ENCODE assay signal across 35 mouse cellular contexts in genomic region chr9:52107161-52107560, GRCm38 (mm10).
"Had no signal": no experiment of that assay in that cellular context is flagged by ENCODE, and none has a peak within 500 bp of the region (broad histone marks: within the 10 kb centered on the region; RNA-seq: fewer than 3 reads in every experiment).

No protein-coding gene starts in this region.

- H3K4me3 ChIP-seq: heart, embryonic 10.5 days; heart, embryonic 12.5 days; heart, embryonic 13.5 days; heart, embryonic 15.5 days; hindbrain, embryonic 10.5 days; hindbrain, embryonic 12.5 days; hindbrain, embryonic 13.5 days; hindbrain, embryonic 15.5 days; intestine, embryonic 15.5 days; kidney, embryonic 15.5 days; layer of hippocampus, adult 2 months had no signal

- DNase-seq: heart, postnatal 10 days; heart, postnatal 14 days; heart, postnatal 36 days; heart, postnatal 4 days; kidney, adult 11 months; kidney, adult 18-20 months; kidney, adult 2 months; kidney, adult 8-10 months; kidney, adult 9 months; kidney, postnatal 10 days; kidney, postnatal 14 days; kidney, postnatal 25 days; kidney, postnatal 36 days; kidney, postnatal 4 days; layer of hippocampus, adult 9-11 months; layer of hippocampus, postnatal 36 days had no signal

- H3K4me1 ChIP-seq: hindbrain, embryonic 15.5 days had no signal

- H3K9ac ChIP-seq: heart, embryonic 12.5 days; heart, embryonic 13.5 days; heart, embryonic 15.5 days; hindbrain, embryonic 12.5 days; hindbrain, embryonic 13.5 days; hindbrain, embryonic 14.5 days; hindbrain, embryonic 15.5 days; intestine, embryonic 15.5 days; kidney, embryonic 15.5 days had no signal

- H3K4me2 ChIP-seq: heart, embryonic 11.5 days; heart, embryonic 12.5 days; heart, embryonic 13.5 days; heart, embryonic 15.5 days; hindbrain, embryonic 12.5 days; hindbrain, embryonic 13.5 days; hindbrain, embryonic 14.5 days; hindbrain, embryonic 15.5 days; intestine, embryonic 15.5 days; kidney, embryonic 15.5 days had no signal

- H3K36me3 ChIP-seq: heart, embryonic 10.5 days; heart, embryonic 12.5 days; heart, embryonic 15.5 days; hindbrain, embryonic 15.5 days; intestine, embryonic 15.5 days had no signal

- H3K27ac ChIP-seq: heart, embryonic 10.5 days; heart, embryonic 13.5 days; heart, embryonic 15.5 days; hindbrain, embryonic 10.5 days; hindbrain, embryonic 12.5 days; hindbrain, embryonic 13.5 days; hindbrain, embryonic 14.5 days; hindbrain, embryonic 15.5 days; hindbrain, postnatal 0 days; intestine, embryonic 15.5 days; kidney, embryonic 15.5 days; kidney, postnatal 0 days; layer of hippocampus, adult 2 months had no signal

- ATAC-seq: hindbrain, embryonic 16.5 days; hindbrain, postnatal 0 days; inflammation-experienced regulatory T-cells, adult 6 months; intestine, embryonic 15.5 days; intestine, embryonic 16.5 days; intestine, postnatal 0 days had no signal

- H3K9me3 ChIP-seq: heart, embryonic 10.5 days; heart, embryonic 12.5 days; heart, embryonic 13.5 days; heart, embryonic 15.5 days; hindbrain, embryonic 10.5 days; hindbrain, embryonic 12.5 days; hindbrain, embryonic 13.5 days; hindbrain, embryonic 15.5 days; intestine, embryonic 15.5 days; kidney, embryonic 15.5 days had no signal

- H3K27me3 ChIP-seq: heart, embryonic 12.5 days; heart, embryonic 13.5 days; heart, embryonic 15.5 days; hindbrain, embryonic 12.5 days; hindbrain, embryonic 13.5 days; hindbrain, embryonic 15.5 days; kidney, embryonic 15.5 days had no signal
